Mouse (Mus musculus): ENCODE measurements around the gene Ak2. TPM values are rescaled to one million over a fixed set of nuclear protein-coding genes. Genes with fewer than 3 reads are reported as not detected.

Ak2 gene
- polyA plus RNA-seq, 1 experiment from 2014 or later, result 173 TPM

DNA sequence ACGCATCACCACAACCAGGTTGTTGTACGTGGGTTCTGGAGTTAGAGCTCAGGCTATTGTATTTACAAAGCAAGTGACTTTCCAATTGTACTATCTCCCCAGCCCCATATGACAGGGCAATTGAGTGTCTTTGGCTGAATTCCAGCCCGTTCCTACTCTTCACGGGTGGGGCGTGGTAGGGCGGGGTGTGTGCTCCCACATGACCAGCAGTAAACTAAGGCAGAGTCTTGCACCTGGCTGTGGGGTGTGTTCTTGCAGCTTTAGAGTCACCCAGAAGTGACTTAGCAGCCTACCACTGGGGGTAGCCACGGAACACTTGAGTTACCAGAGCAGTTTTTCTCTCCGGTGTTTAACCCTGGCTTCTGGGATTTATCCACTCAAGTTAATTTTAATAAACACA is 5.5 kb downstream of the Ak2 start:
- Histone ChIP-seq H3K9ac (ENCODE audit: low read length) (0 out of 2 replicates have a peak overlapping the region, but pooled peaks have one; percentile 7), H3K36me3 (ENCODE audit: control insufficient read depth, insufficient read depth, low read length) (peaks cover 8% of the 10 kb centered on the region), H3K4me1 (replicated peaks; ENCODE audit: control insufficient read depth, insufficient read depth, low read length) (peaks cover 45% of the 10 kb centered on the region), H3K27me3 (ENCODE audit: control insufficient read depth, insufficient read depth, low read depth, low read length) (no peaks in the 10 kb centered on the region), H3K9me3 (ENCODE audit: control insufficient read depth, low read length) (no peaks in the 10 kb centered on the region), H3K4me3 (ENCODE audit: low read length) (no peak overlapping the region), H3K27ac (ENCODE audit: low read length) (no peak overlapping the region), H3K4me2 (ENCODE audit: low read depth, low read length) (no peak overlapping the region)
- WGBS, result 51% methylated on average over 8 of the region's 8 CpGs
- ATAC-seq (ENCODE audit: low read depth), result no peak

GRCm38 (mm10) chr4:128998401-128998800 is 6.6 kb downstream of the Ak2 start:
- H3K9ac ChIP-seq (ENCODE audit: low read length), result no peak overlapping the region
- no peak overlapping the region for H3K4me3 ChIP-seq (ENCODE audit: low read length)
- 54% methylated on average over 8 of the region's 8 CpGs for WGBS
- H3K27me3 ChIP-seq (ENCODE audit: control insufficient read depth, insufficient read depth, low read depth, low read length), result no peaks in the 10 kb centered on the region
- no peak overlapping the region for H3K4me2 ChIP-seq (ENCODE audit: low read depth, low read length)
- peaks cover 13% of the 10 kb centered on the region for H3K36me3 ChIP-seq (ENCODE audit: control insufficient read depth, insufficient read depth, low read length)
- H3K9me3 ChIP-seq (ENCODE audit: control insufficient read depth, low read length), result no peaks in the 10 kb centered on the region
- no peak for ATAC-seq (ENCODE audit: low read depth)
- H3K27ac ChIP-seq (ENCODE audit: low read length), result no peak overlapping the region
- peaks cover 43% of the 10 kb centered on the region for H3K4me1 ChIP-seq (replicated peaks; ENCODE audit: control insufficient read depth, insufficient read depth, low read length)

- H3K4me1 ChIP-seq (replicated peaks; ENCODE audit: control insufficient read depth, insufficient read depth, low read length), result peaks cover 31% of the 10 kb centered on the region
- no peak overlapping the region for H3K4me3 ChIP-seq (ENCODE audit: low read length)
- 72% methylated on average over 3 of the region's 3 CpGs for WGBS
- no peak overlapping the region for H3K27ac ChIP-seq (ENCODE audit: low read length)
- no peak for ATAC-seq (ENCODE audit: low read depth)
- H3K36me3 ChIP-seq (ENCODE audit: control insufficient read depth, insufficient read depth, low read length), result peaks cover 19% of the 10 kb centered on the region
- H3K9me3 ChIP-seq (ENCODE audit: control insufficient read depth, low read length), result no peaks in the 10 kb centered on the region
- no peak overlapping the region for H3K4me2 ChIP-seq (ENCODE audit: low read depth, low read length)
- H3K27me3 ChIP-seq (ENCODE audit: control insufficient read depth, insufficient read depth, low read depth, low read length), result no peaks in the 10 kb centered on the region
- H3K9ac ChIP-seq (ENCODE audit: low read length), result no peak overlapping the region
These were observed 9.0 kb downstream of the Ak2 start for GRCm38 (mm10) chr4:129000786-129001185.

GRCm38 (mm10) chr4:129003720-129004119 is 12.0 kb downstream of the Ak2 start:
- H3K4me1 ChIP-seq (replicated peaks; ENCODE audit: control insufficient read depth, insufficient read depth, low read length), result peaks cover 9% of the 10 kb centered on the region
- no peak for ATAC-seq (ENCODE audit: low read depth)
- WGBS, result 89% methylated on average over 8 of the region's 8 CpGs

GRCm38 (mm10) chr4:129008006-129008519 is 16.3 kb downstream of the Ak2 start:
- Histone ChIP-seq H3K4me3 (ENCODE audit: low read length) (no peak overlapping the region), H3K36me3 (ENCODE audit: control insufficient read depth, insufficient read depth, low read length) (peaks cover 19% of the 10 kb centered on the region; the same call in 1 of the 2 replicates), H3K4me2 (ENCODE audit: low read depth, low read length) (no peak overlapping the region), H3K9ac (ENCODE audit: low read length) (no peak overlapping the region), H3K9me3 (ENCODE audit: control insufficient read depth, low read length) (no peaks in the 10 kb centered on the region), H3K27me3 (ENCODE audit: control insufficient read depth, insufficient read depth, low read depth, low read length) (no peaks in the 10 kb centered on the region), H3K27ac (ENCODE audit: low read length) (no peak overlapping the region), H3K4me1 (replicated peaks; ENCODE audit: control insufficient read depth, insufficient read depth, low read length) (peaks cover 11% of the 10 kb centered on the region)
- WGBS, result 80% methylated on average over 12 of the region's 12 CpGs
- ATAC-seq (ENCODE audit: low read depth), result no peak

More at GRCm38 (mm10) chr4:129003720-129004119, 12.0 kb downstream of the Ak2 start:
- H3K4me2 ChIP-seq (ENCODE audit: low read depth, low read length), result no peak overlapping the region
- no peaks in the 10 kb centered on the region for H3K27me3 ChIP-seq (ENCODE audit: control insufficient read depth, insufficient read depth, low read depth, low read length)
- no peak overlapping the region for H3K27ac ChIP-seq (ENCODE audit: low read length)
- no peak overlapping the region for H3K9ac ChIP-seq (ENCODE audit: low read length)
- no peak overlapping the region for H3K4me3 ChIP-seq (ENCODE audit: low read length)
- H3K9me3 ChIP-seq (ENCODE audit: control insufficient read depth, low read length), result no peaks in the 10 kb centered on the region
- H3K36me3 ChIP-seq (ENCODE audit: control insufficient read depth, insufficient read depth, low read length), result peaks cover 29% of the 10 kb centered on the region

DNA sequence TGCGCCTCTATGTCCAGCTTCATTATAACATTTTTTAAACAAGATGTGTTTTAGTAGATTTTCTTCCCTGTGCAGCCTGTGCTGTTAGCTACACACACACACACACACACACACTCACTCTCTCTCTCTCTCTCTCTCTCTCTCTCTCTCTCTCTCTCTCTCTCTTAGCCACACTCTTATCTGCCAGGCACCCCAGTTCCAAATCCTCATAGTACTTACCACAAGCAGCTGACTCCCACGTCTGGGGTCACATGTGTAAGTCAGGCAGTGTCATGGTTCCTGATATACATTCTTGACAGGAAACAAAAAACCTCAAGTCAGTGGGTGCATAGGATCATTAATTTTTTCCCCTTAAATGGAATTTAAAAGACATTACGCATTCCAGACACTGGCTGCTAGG is 16.9 kb downstream of the Ak2 start:
- no peak for ATAC-seq (ENCODE audit: low read depth)
- no peak overlapping the region for H3K4me2 ChIP-seq (ENCODE audit: low read depth, low read length)
- no peaks in the 10 kb centered on the region for H3K27me3 ChIP-seq (ENCODE audit: control insufficient read depth, insufficient read depth, low read depth, low read length)
- peaks cover 13% of the 10 kb centered on the region for H3K4me1 ChIP-seq (replicated peaks; ENCODE audit: control insufficient read depth, insufficient read depth, low read length)
- 68% methylated on average over 3 of the region's 3 CpGs for WGBS
- H3K27ac ChIP-seq (ENCODE audit: low read length), result no peak overlapping the region
- no peak overlapping the region for H3K4me3 ChIP-seq (ENCODE audit: low read length)
- peaks cover 14% of the 10 kb centered on the region; the same call in 1 of the 2 replicates for H3K36me3 ChIP-seq (ENCODE audit: control insufficient read depth, insufficient read depth, low read length)
- no peaks in the 10 kb centered on the region for H3K9me3 ChIP-seq (ENCODE audit: control insufficient read depth, low read length)
- H3K9ac ChIP-seq (ENCODE audit: low read length), result no peak overlapping the region

DNA sequence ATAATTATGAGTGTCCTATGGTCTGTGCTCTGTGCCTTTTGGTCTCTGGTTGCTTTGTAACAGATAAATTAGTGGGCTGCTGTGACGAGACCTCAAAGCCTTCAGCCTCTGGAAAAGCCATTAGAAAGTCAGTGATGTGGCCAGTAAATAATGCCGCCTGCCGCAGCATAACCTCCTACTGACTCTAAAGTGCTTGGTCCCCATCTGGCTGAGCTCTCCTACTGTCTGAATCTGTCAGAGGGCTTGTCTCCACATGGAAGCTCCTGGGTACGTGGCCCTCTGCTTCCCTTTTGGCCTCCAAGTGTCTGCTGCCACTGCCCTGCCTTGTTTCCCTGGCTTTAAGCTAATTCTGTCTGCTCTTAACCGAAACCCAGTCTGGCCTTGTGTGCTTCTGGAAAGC is 17.8 kb downstream of the Ak2 start:
- WGBS, result 80% methylated on average over 5 of the region's 5 CpGs
- Histone ChIP-seq H3K9me3 (ENCODE audit: control insufficient read depth, low read length) (no peaks in the 10 kb centered on the region), H3K4me3 (ENCODE audit: low read length) (no peak overlapping the region), H3K4me1 (replicated peaks; ENCODE audit: control insufficient read depth, insufficient read depth, low read length) (peaks cover 13% of the 10 kb centered on the region), H3K9ac (ENCODE audit: low read length) (no peak overlapping the region), H3K36me3 (ENCODE audit: control insufficient read depth, insufficient read depth, low read length) (peaks cover 10% of the 10 kb centered on the region; the same call in 1 of the 2 replicates), H3K27me3 (ENCODE audit: control insufficient read depth, insufficient read depth, low read depth, low read length) (no peaks in the 10 kb centered on the region), H3K4me2 (ENCODE audit: low read depth, low read length) (no peak overlapping the region), H3K27ac (ENCODE audit: low read length) (no peak overlapping the region)
- no peak for ATAC-seq (ENCODE audit: low read depth)

- no peak overlapping the region for H3K9ac ChIP-seq (ENCODE audit: low read length)
- peak overlapping the region; percentile 68 for H3K27ac ChIP-seq (ENCODE audit: low read length)
These were observed 19.9 kb downstream of the Ak2 start for GRCm38 (mm10) chr4:129011604-129012121.

DNA sequence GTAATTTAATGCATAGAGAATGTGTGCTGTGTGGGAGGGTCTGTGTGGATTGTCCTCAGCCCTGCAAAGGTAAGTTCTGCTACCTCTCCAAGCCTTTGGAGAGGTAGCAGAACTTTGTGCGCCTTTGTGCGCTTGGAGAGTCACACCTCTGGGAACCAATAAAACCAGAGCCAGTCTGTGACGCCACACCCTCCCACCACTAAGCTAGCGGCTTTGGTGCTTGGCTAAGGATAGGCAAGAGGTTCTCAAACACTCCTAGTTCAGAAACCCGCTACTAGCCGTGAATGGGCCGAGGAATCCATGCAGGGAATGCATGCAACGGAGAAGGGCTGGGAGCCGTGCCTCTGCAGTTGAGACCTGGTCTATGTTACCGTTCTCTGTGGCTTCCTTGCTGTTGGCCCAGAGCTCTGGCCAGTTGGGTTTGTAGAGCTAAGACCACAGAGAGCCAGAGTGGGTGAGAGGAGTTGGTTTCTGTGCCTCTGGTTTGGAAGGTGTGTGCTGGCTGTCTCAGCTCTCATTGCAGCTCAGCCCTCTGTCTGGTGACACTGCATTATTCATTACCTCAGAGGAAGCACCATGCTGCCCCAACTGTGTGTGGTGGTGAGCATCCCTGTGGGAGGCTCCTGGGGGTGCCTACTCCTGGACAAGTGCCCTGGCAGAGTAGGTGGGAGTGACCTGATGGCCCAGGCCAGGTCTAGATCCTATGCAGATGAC is 21.6 kb downstream of the Ak2 start:
- Histone ChIP-seq H3K4me1 (replicated peaks; ENCODE audit: control insufficient read depth, insufficient read depth, low read length) (peaks cover 26% of the 10 kb centered on the region), H3K9ac (ENCODE audit: low read length) (no peak overlapping the region), H3K4me3 (ENCODE audit: low read length) (no peak overlapping the region), H3K4me2 (ENCODE audit: low read depth, low read length) (no peak overlapping the region), H3K27ac (ENCODE audit: low read length) (no peak overlapping the region), H3K36me3 (ENCODE audit: control insufficient read depth, insufficient read depth, low read length) (peaks cover under 1% of the 10 kb centered on the region; the same call in 1 of the 2 replicates), H3K27me3 (ENCODE audit: control insufficient read depth, insufficient read depth, low read depth, low read length) (no peaks in the 10 kb centered on the region), H3K9me3 (ENCODE audit: control insufficient read depth, low read length) (no peaks in the 10 kb centered on the region)
- no peak for ATAC-seq (ENCODE audit: low read depth)
- 44% methylated on average over 10 of the region's 10 CpGs for WGBS

More at GRCm38 (mm10) chr4:129011604-129012121, 19.9 kb downstream of the Ak2 start:
- peak; percentile 83 for ATAC-seq (ENCODE audit: low read depth)
- Histone ChIP-seq H3K27me3 (ENCODE audit: control insufficient read depth, insufficient read depth, low read depth, low read length) (no peaks in the 10 kb centered on the region), H3K4me1 (replicated peaks; ENCODE audit: control insufficient read depth, insufficient read depth, low read length) (peaks cover 26% of the 10 kb centered on the region), H3K4me2 (ENCODE audit: low read depth, low read length) (no peak overlapping the region), H3K36me3 (ENCODE audit: control insufficient read depth, insufficient read depth, low read length) (peaks cover 10% of the 10 kb centered on the region; the same call in 1 of the 2 replicates), H3K4me3 (ENCODE audit: low read length) (no peak overlapping the region), H3K9me3 (ENCODE audit: control insufficient read depth, low read length) (no peaks in the 10 kb centered on the region)
- 40% methylated on average over 15 of the region's 15 CpGs for WGBS

Data from lung, embryonic 16.5 days (tissue).